Mouse (Mus musculus): ENCODE data around the gene Slc4a4. TPM values are rescaled to one million over a fixed set of nuclear protein-coding genes. Genes with fewer than 3 reads are reported as not detected.
A peak's percentile ranks its signal among the peaks of the same experiment; 100 is the strongest.

The Slc4a4 gene
- polyA plus RNA-seq, 2 experiments, result 2.7 to 2.8 TPM

DNA sequence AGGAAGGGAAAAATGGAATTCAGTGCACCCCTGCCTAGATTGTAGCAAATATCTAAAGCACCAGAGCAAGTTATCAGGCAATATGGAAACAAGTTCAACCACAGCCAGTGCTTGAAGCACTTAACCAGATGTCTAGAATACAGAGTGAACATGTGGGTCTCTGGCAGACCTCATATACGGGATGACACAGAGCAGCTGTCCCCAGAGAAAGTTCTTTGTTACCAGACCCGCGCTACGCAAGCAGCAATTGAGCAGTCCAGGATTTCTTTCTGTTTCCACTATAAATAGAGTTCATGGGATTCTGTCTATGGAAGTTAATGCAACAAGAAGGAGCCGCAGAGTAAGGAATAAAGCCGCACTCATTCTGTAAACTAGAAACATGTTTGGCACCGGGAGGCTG is 46.8 kb downstream of the Slc4a4 start:
- Histone ChIP-seq H3K27me3 (ENCODE audit: control insufficient read depth, insufficient read depth, low read length) (no peaks in the 10 kb centered on the region), H3K27ac (replicated peaks; ENCODE audit: low read depth, low read length) (no peak overlapping the region), H3K4me1 (ENCODE audit: control insufficient read depth, insufficient read depth, low read length) (peaks cover 16% of the 10 kb centered on the region), H3K36me3 (ENCODE audit: control insufficient read depth, insufficient read depth, low read length) (no peaks in the 10 kb centered on the region), H3K9ac (ENCODE audit: low read depth, low read length, severe bottlenecking) (no peak overlapping the region), H3K4me2 (replicated peaks; ENCODE audit: low read depth, low read length, severe bottlenecking) (no peak overlapping the region), H3K9me3 (ENCODE audit: control insufficient read depth, low read length) (no peaks in the 10 kb centered on the region), H3K4me3 (replicated peaks; ENCODE audit: low read length) (no peak overlapping the region)
- DNase-seq (ENCODE audit: low spot score) (peak; percentile 75), ATAC-seq (ENCODE audit: low FRiP score, low read depth) (peak; percentile 62)
- TF ChIP-seq POLR2A (IDR thresholded peaks at IDR 0.05; ENCODE audit: borderline replicate concordance, extremely low read depth, insufficient read depth, insufficient read length), result no peak
- 35% methylated on average over 7 of the region's 7 CpGs for WGBS

DNA sequence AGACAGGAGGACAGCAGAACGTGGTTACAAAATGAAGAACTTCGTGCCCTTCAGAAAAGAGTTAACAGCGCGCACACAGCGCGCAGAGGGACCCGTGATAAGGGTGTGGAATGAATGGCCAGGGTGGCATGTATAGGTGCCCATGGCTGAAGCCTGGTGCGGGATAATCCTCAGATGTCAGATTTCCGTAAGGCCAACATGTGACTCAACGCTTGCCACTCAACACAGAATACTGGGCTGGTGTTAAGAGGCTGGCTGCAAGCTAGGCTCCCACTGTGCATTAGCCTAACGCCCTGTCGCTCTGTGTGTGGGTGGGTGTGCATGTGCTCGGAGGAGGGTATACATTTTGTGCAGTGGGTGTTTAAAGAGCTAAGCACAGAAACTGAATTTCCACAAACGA is 47.3 kb downstream of the Slc4a4 start:
- peaks cover 16% of the 10 kb centered on the region for H3K4me1 ChIP-seq (ENCODE audit: control insufficient read depth, insufficient read depth, low read length)
- H3K4me3 ChIP-seq (replicated peaks; ENCODE audit: low read length), result no peak overlapping the region
- no peaks in the 10 kb centered on the region for H3K9me3 ChIP-seq (ENCODE audit: control insufficient read depth, low read length)
- WGBS, result 68% methylated on average over 14 of the region's 14 CpGs
- no peak overlapping the region for H3K4me2 ChIP-seq (replicated peaks; ENCODE audit: low read depth, low read length, severe bottlenecking)
- H3K27me3 ChIP-seq (ENCODE audit: control insufficient read depth, insufficient read depth, low read length), result no peaks in the 10 kb centered on the region
- DNase-seq (ENCODE audit: low spot score) (no peak), ATAC-seq (ENCODE audit: low FRiP score, low read depth) (no peak)
- TF ChIP-seq POLR2A (IDR thresholded peaks at IDR 0.05; ENCODE audit: borderline replicate concordance, extremely low read depth, insufficient read depth, insufficient read length), result no peak
- H3K9ac ChIP-seq (ENCODE audit: low read depth, low read length, severe bottlenecking), result no peak overlapping the region
- H3K36me3 ChIP-seq (ENCODE audit: control insufficient read depth, insufficient read depth, low read length), result no peaks in the 10 kb centered on the region
- no peak overlapping the region for H3K27ac ChIP-seq (replicated peaks; ENCODE audit: low read depth, low read length)

DNA sequence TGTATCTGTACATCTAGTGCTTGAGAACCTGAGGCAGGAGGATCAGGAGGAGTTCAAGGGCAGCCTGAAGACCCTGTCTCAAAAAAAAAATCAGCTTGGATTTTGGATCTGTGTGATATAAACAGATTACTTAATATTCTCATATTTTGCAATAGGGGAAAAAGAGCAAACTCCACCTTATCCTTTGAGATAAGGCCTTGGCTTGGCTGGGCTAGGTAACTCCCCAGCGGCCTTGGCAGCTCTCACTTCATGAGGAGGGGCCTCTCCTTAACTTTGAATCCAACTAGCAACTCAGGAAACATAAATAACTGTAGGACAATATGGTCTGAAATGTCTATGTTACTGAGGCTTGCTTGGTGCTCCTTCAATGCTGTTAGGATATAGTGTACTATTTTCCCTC is 51.6 kb downstream of the Slc4a4 start:
- Histone ChIP-seq H3K36me3 (ENCODE audit: control insufficient read depth, insufficient read depth, low read length) (no peaks in the 10 kb centered on the region), H3K4me1 (ENCODE audit: control insufficient read depth, insufficient read depth, low read length) (no peaks in the 10 kb centered on the region), H3K27ac (replicated peaks; ENCODE audit: low read depth, low read length) (no peak overlapping the region), H3K27me3 (ENCODE audit: control insufficient read depth, insufficient read depth, low read length) (no peaks in the 10 kb centered on the region), H3K9ac (ENCODE audit: low read depth, low read length, severe bottlenecking) (no peak overlapping the region), H3K4me3 (replicated peaks; ENCODE audit: low read length) (no peak overlapping the region), H3K9me3 (ENCODE audit: control insufficient read depth, low read length) (no peaks in the 10 kb centered on the region), H3K4me2 (replicated peaks; ENCODE audit: low read depth, low read length, severe bottlenecking) (no peak overlapping the region)
- DNase-seq (ENCODE audit: low spot score) (no peak), ATAC-seq (ENCODE audit: low FRiP score, low read depth) (no peak)
- no peak for TF ChIP-seq POLR2A (IDR thresholded peaks at IDR 0.05; ENCODE audit: borderline replicate concordance, extremely low read depth, insufficient read depth, insufficient read length)
- WGBS, result 93% methylated on average over 1 of the region's 1 CpGs

DNA sequence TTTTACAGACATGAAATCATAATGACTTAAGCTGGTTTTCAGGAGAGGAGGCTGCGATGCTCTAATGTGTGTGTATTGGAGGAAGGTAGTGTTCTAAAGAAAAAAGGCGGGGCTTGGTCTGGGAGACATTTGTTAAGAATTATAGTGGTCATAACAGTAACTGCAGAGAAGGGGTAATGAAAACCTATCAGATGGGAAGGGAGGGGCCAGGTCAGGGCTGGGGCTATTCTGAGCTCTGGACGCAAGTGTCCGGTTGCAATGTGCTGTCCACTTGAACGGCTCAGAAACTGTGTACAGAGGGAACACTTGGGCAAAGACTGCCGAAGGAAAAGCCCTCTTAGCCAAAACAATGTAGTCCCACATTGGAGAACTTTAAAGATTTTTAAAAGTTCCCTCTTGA is 52.5 kb downstream of the Slc4a4 start:
- TF ChIP-seq POLR2A (IDR thresholded peaks at IDR 0.05; ENCODE audit: borderline replicate concordance, extremely low read depth, insufficient read depth, insufficient read length), result no peak
- no peaks in the 10 kb centered on the region for H3K27me3 ChIP-seq (ENCODE audit: control insufficient read depth, insufficient read depth, low read length)
- H3K4me3 ChIP-seq (replicated peaks; ENCODE audit: low read length), result no peak overlapping the region
- WGBS, result 31% methylated on average over 6 of the region's 6 CpGs
- H3K27ac ChIP-seq (replicated peaks; ENCODE audit: low read depth, low read length), result no peak overlapping the region
- no peaks in the 10 kb centered on the region for H3K9me3 ChIP-seq (ENCODE audit: control insufficient read depth, low read length)
- H3K9ac ChIP-seq (ENCODE audit: low read depth, low read length, severe bottlenecking), result no peak overlapping the region
- DNase-seq (ENCODE audit: low spot score), result no peak
- no peaks in the 10 kb centered on the region for H3K4me1 ChIP-seq (ENCODE audit: control insufficient read depth, insufficient read depth, low read length)
- H3K36me3 ChIP-seq (ENCODE audit: control insufficient read depth, insufficient read depth, low read length), result no peaks in the 10 kb centered on the region
- no peak overlapping the region for H3K4me2 ChIP-seq (replicated peaks; ENCODE audit: low read depth, low read length, severe bottlenecking)
- peak; percentile 53; the same call in 1 of the 2 replicates for ATAC-seq (ENCODE audit: low FRiP score, low read depth)

DNA sequence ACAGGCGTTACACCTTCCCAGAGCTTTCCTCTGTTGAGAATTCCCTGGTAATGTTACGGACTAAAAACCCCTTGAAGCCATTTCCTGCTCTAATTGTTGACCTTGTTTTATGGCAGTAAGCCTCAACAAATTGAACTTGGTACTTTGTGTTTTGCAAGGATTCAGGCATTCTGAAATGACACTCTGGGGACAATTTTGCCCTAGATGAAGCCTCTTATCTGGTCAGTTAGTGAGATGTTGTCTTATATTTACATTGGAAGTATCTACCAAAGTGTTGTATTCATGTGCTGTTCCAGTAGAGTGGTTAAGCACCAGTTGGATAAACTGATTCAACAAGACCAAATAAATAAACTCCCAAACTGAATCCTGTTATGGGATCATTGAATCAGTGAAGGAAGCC is 53.2 kb downstream of the Slc4a4 start:
- no peaks in the 10 kb centered on the region for H3K36me3 ChIP-seq (ENCODE audit: control insufficient read depth, insufficient read depth, low read length)
- ATAC-seq (ENCODE audit: low FRiP score, low read depth), result no peak
- 50% methylated on average over 2 of the region's 2 CpGs for WGBS
- no peaks in the 10 kb centered on the region for H3K4me1 ChIP-seq (ENCODE audit: control insufficient read depth, insufficient read depth, low read length)
- no peak overlapping the region for H3K4me2 ChIP-seq (replicated peaks; ENCODE audit: low read depth, low read length, severe bottlenecking)
- DNase-seq (ENCODE audit: low spot score), result no peak
- H3K9ac ChIP-seq (ENCODE audit: low read depth, low read length, severe bottlenecking), result no peak overlapping the region
- H3K4me3 ChIP-seq (replicated peaks; ENCODE audit: low read length), result no peak overlapping the region
- H3K27me3 ChIP-seq (ENCODE audit: control insufficient read depth, insufficient read depth, low read length), result no peaks in the 10 kb centered on the region
- H3K27ac ChIP-seq (replicated peaks; ENCODE audit: low read depth, low read length), result no peak overlapping the region
- no peak for TF ChIP-seq POLR2A (IDR thresholded peaks at IDR 0.05; ENCODE audit: borderline replicate concordance, extremely low read depth, insufficient read depth, insufficient read length)
- H3K9me3 ChIP-seq (ENCODE audit: control insufficient read depth, low read length), result no peaks in the 10 kb centered on the region

DNA sequence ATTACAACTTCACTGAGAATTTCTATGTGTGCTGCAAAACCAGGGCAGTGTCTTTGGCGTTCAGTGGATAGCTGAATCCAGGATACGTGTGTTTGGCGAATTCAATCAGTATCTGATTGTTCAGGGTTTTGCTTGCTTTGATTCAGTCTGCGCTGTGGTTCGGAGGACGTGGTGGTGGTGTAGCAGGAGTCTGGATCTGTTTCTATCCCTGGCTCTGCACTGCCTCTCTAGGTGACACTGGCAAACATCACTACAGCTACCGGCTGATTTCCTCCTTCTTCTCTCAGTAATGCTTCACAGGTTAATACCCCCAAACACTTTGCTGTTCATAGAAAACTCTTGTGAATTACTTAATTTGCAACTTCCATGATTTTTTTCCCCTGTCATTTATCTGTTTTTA is 55.3 kb downstream of the Slc4a4 start:
- Histone ChIP-seq H3K9ac (ENCODE audit: low read depth, low read length, severe bottlenecking) (no peak overlapping the region), H3K27me3 (ENCODE audit: control insufficient read depth, insufficient read depth, low read length) (no peaks in the 10 kb centered on the region), H3K36me3 (ENCODE audit: control insufficient read depth, insufficient read depth, low read length) (no peaks in the 10 kb centered on the region), H3K4me3 (replicated peaks; ENCODE audit: low read length) (no peak overlapping the region), H3K4me2 (replicated peaks; ENCODE audit: low read depth, low read length, severe bottlenecking) (no peak overlapping the region), H3K9me3 (ENCODE audit: control insufficient read depth, low read length) (no peaks in the 10 kb centered on the region), H3K27ac (replicated peaks; ENCODE audit: low read depth, low read length) (no peak overlapping the region), H3K4me1 (ENCODE audit: control insufficient read depth, insufficient read depth, low read length) (no peaks in the 10 kb centered on the region)
- 86% methylated on average over 7 of the region's 7 CpGs for WGBS
- DNase-seq (ENCODE audit: low spot score), result no peak
- no peak for TF ChIP-seq POLR2A (IDR thresholded peaks at IDR 0.05; ENCODE audit: borderline replicate concordance, extremely low read depth, insufficient read depth, insufficient read length)
- no peak for ATAC-seq (ENCODE audit: low FRiP score, low read depth)
